Mouse (Mus musculus) embryonic fibroblast, embryonic 13.5 days (primary cell): ENCODE results near the gene Gm4981.

Experiments used
- CTCF ChIP-seq: IDR thresholded peaks from 2 replicates; pipeline ENCODE4 v1.5.1; 2011; ENCODE audit warnings: mild to moderate bottlenecking, control low read depth, low read length, moderate library complexity, borderline replicate concordance; ENCODE audit not compliant: insufficient read depth
- POLR2A ChIP-seq: IDR thresholded peaks from 2 replicates; pipeline ENCODE4 v1.6.1; 2011; ENCODE audit warnings: low read depth, mild to moderate bottlenecking, control low read depth, low read length, moderate library complexity

DNA sequence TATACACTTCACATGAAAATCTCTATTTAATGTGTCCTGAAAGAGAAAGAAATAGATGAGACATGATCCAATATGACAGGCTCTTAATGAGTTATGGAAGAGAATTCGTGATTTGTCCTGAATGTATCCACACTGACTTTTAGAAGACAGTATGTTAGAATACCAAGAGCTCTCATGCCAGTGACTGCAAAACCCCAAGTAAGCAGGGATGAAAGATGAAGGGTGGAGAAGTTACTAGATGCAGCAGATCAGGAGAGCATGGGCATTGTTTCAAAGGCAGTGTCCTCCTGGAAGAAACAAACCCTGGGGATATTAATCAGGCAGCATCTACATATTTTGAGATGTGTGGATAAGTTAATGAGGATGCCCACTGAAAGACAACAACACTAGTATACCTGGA is 26.0 kb downstream of the Gm4981 start:
- no peak for TF ChIP-seq CTCF
- TF ChIP-seq POLR2A, result no peak
